In genomic region chr9:52167506-52167862, GRCm38 (mm10) we compare ENCODE assay signal across 8 mouse cellular contexts. TPM values are rescaled to one million over a fixed set of nuclear protein-coding genes. Genes with fewer than 3 reads are reported as not detected.
DNase-seq lines count a peak whose midpoint lies in the region; ATAC-seq and TF ChIP-seq lines count a peak whose summit lies in the region.

No protein-coding gene starts in this region.

- H3K4me1 ChIP-seq in spleen, adult 2 months (ENCODE audit: control insufficient read depth, insufficient read depth, insufficient read length), result peaks cover 10% of the 10 kb centered on the region
- no peaks in the 10 kb centered on the region; the same call in 1 of the 2 replicates for H3K4me1 ChIP-seq in intestine, postnatal 0 days (replicated peaks; ENCODE audit: control insufficient read depth, insufficient read depth, low read length)
- H3K4me1 ChIP-seq in small intestine, adult 2 months (ENCODE audit: control insufficient read depth, insufficient read depth, insufficient read length, low read length), result peaks cover 6% of the 10 kb centered on the region; the same call in 1 of the 2 replicates

- 36% methylated on average over 8 of the region's 8 CpGs for WGBS in spleen, adult 2 months
- WGBS in intestine, postnatal 0 days, result 17% methylated on average over 8 of the region's 8 CpGs
- WGBS in small intestine, adult 2 months, result 19% methylated on average over 8 of the region's 8 CpGs

- TF ChIP-seq CTCF in gastrocnemius, adult 2 months (IDR thresholded peaks at IDR 0.05), result no peak
- TF ChIP-seq CTCF in spleen, adult 2 months (IDR thresholded peaks at IDR 0.05; ENCODE audit: extremely low read depth, insufficient read depth, insufficient read length, insufficient replicate concordance), result no peak
- TF ChIP-seq CTCF in intestine, postnatal 0 days (IDR thresholded peaks at IDR 0.05; ENCODE audit: low read depth), result no peak
- no peak for TF ChIP-seq CTCF in small intestine, adult 2 months (IDR thresholded peaks at IDR 0.05; ENCODE audit: extremely low read depth, insufficient read length, insufficient replicate concordance, low read depth, low read length)

- H3K9ac ChIP-seq in intestine, postnatal 0 days (ENCODE audit: low read depth, low read length), result peak overlapping the region; percentile 84

- H3K9me3 ChIP-seq in intestine, postnatal 0 days (ENCODE audit: control insufficient read depth), result no peaks in the 10 kb centered on the region

- peak overlapping the region; percentile 96 for H3K27ac ChIP-seq in gastrocnemius, adult 2 months
- H3K27ac ChIP-seq in spleen, adult 2 months (ENCODE audit: insufficient read depth, low read length), result peak overlapping the region; percentile 61; the same call in 1 of the 2 replicates
- peak overlapping the region; percentile 74; the same call in 1 of the 2 replicates for H3K27ac ChIP-seq in intestine, postnatal 0 days (ENCODE audit: low read depth, low read length)
- H3K27ac ChIP-seq in small intestine, adult 2 months (ENCODE audit: insufficient read depth, low read depth, low read length), result peak overlapping the region; percentile 42

- no peak for ATAC-seq in intestine, postnatal 0 days

- H3K36me3 ChIP-seq in spleen, adult 2 months (ENCODE audit: control insufficient read depth, insufficient read depth, low read length), result no peaks in the 10 kb centered on the region
- H3K36me3 ChIP-seq in intestine, postnatal 0 days (ENCODE audit: control insufficient read depth, insufficient read depth), result no peaks in the 10 kb centered on the region
- no peaks in the 10 kb centered on the region for H3K36me3 ChIP-seq in small intestine, adult 2 months (ENCODE audit: control insufficient read depth, insufficient read depth, low read length)

- no peak for TF ChIP-seq POLR2A in spleen, adult 2 months (IDR thresholded peaks at IDR 0.05; ENCODE audit: low read depth, low read length)
- TF ChIP-seq POLR2A in small intestine, adult 2 months (IDR thresholded peaks at IDR 0.05; ENCODE audit: low read depth, low read length), result no peak

- H3K27me3 ChIP-seq in spleen, adult 2 months (ENCODE audit: control insufficient read depth, insufficient read depth, low read length), result peaks cover 13% of the 10 kb centered on the region
- H3K27me3 ChIP-seq in intestine, postnatal 0 days (replicated peaks; ENCODE audit: control insufficient read depth, insufficient read depth, low read length), result peaks cover 31% of the 10 kb centered on the region; the same call in 1 of the 2 replicates
- peaks cover 28% of the 10 kb centered on the region for H3K27me3 ChIP-seq in small intestine, adult 2 months (ENCODE audit: control insufficient read depth, insufficient read depth, low read length)

- H3K4me2 ChIP-seq in intestine, postnatal 0 days (replicated peaks; ENCODE audit: low read depth), result peak overlapping the region; percentile 90

- DNase-seq in gastrocnemius, adult 2 months, result no peak
- no peak for DNase-seq in gastrocnemius, postnatal 4 days (ENCODE audit: low spot score in 2 of 2)
- DNase-seq in spleen, adult 2 months (ENCODE audit: low read depth in 1 of 2, low spot score in 2 of 2), result no peak
- no peak for DNase-seq in spleen, postnatal 4 days (ENCODE audit: low spot score in 2 of 2)
- no peak for DNase-seq in embryo, embryonic 11 days
- DNase-seq in adrenal gland, postnatal 25 days, result no peak

- H3K4me3 ChIP-seq in gastrocnemius, adult 2 months, result peak overlapping the region; percentile 90
- peak overlapping the region; percentile 73 for H3K4me3 ChIP-seq in spleen, adult 2 months (ENCODE audit: extremely low read depth, insufficient read depth, insufficient read length)
- peak overlapping the region; percentile 71 for H3K4me3 ChIP-seq in intestine, postnatal 0 days (ENCODE audit: low read depth, low read length)
- peak overlapping the region; percentile 79 for H3K4me3 ChIP-seq in small intestine, adult 2 months (ENCODE audit: low read depth, low read length)

- intact Hi-C loops in gastrocnemius, adult 2 months (cut with DNase I), result loop anchor here (5.0 kb wide), 2 partner anchors 35 to 120 kb away; partner anchors contain the start of gene Rdx

RNA-seq across cellular contexts. Expression of gene Zc3h12c, which starts 0.9 kb away (rescaled TPM):
- total RNA-seq in gastrocnemius, adult 2 months (2021), result 1 to 10 TPM; 7.8 to 9.8 TPM
- 10 to 100 TPM in 1 of 2 experiments, 1 to 10 TPM in 1; 9.6 to 10.6 TPM for total RNA-seq in gastrocnemius, postnatal 4 days (2021)
- polyA plus RNA-seq in spleen, adult 2 months (2012; rRNA removed), result 1.4 and 1.7 TPM in 2 replicates
- 0.95 and 1.1 TPM in 2 replicates for polyA plus RNA-seq in intestine, postnatal 0 days (2015; fragmentation: Nextera tagmentation; extraction: Ambion mirVana)
- 0.20 and 0.24 TPM in 2 replicates for polyA plus RNA-seq in small intestine, adult 2 months (2012; rRNA removed)
- 19.5 and 20.3 TPM in 2 replicates for total RNA-seq in adrenal gland, postnatal 25 days (2021)

Comparison
In these comparisons a context has a peak if more than half of its experiments do, and no peak if none do; other contexts are left out.
1. H3K27ac ChIP-seq: peak in every context shown above with its lines; median percentile 96 in gastrocnemius, adult 2 months; 74 in intestine, postnatal 0 days; 61 in spleen, adult 2 months; 42 in small intestine, adult 2 months.